Mouse (Mus musculus) kidney, adult 2 months (tissue): ENCODE data around the gene Trim26.

Experiments
- CTCF ChIP-seq: fragments of 200-500 bp; conservative IDR thresholded peaks from 2 replicates; pipeline ENCODE4 v1.5.1; 2011; ENCODE audit warnings: low read depth, mild to moderate bottlenecking, control low read depth, low read length, moderate library complexity, mixed read lengths; ENCODE audit not compliant: insufficient read depth, insufficient read length
- POLR2A ChIP-seq: fragments of 200-500 bp; IDR thresholded peaks from one replicate; pipeline ENCODE4 v1.6.1; 2011; ENCODE audit warnings: low read depth, low read length, control low read depth

- no peak for TF ChIP-seq POLR2A
- no peak for TF ChIP-seq CTCF
Measured at GRCm38 (mm10) chr17:36843696-36844095, 6.8 kb downstream of the Trim26 start.
